Mouse (Mus musculus): ENCODE results near the gene Preb. TPM values are rescaled to one million over a fixed set of nuclear protein-coding genes. Genes with fewer than 3 reads are reported as not detected.

The Preb gene
- total and polyA plus RNA-seq, 3 experiments, result 35.4 to 82.7 (median 48.9) TPM

DNA sequence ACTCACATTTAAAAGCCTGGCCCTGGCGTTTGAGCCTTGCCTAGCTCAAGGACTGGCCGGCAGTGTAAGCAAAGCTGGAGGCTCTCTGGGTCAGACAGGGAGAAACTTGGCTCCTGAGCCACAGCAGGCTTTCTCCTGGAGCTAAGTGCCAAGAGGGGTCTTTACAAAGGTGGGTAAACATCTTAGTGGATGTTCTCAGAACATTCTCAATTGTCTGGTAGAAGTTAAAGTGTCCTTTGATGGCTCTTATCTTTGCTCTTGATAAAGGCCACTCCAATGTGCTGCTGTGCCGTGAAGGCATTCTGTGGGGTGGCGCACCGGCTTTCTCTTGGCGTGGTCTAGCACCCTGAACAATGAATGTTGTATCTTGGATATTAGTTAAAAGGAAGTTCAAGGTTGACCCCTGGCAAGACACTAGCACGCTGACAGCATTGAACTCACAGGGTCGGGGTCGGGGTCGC lies 37.5 kb downstream of the Preb start:
- H3K4me1 ChIP-seq (ENCODE audit: insufficient read depth, low read depth, low read length), result peaks cover 36% of the 10 kb centered on the region
- H3K27me3 ChIP-seq (ENCODE audit: insufficient read depth, low read length), result peaks cover 31% of the 10 kb centered on the region
- DNase-seq (ENCODE audit: low spot score) (no peak), ATAC-seq (ENCODE audit: extremely low read depth, insufficient number of reproducible peaks, low FRiP score, poor library complexity, severe bottlenecking) (no peak)
- H3K36me3 ChIP-seq (replicated peaks), result peaks cover 25% of the 10 kb centered on the region
- no peaks in the 10 kb centered on the region for H3K9me3 ChIP-seq (replicated peaks)
- TF ChIP-seq TAL1 (conservative IDR thresholded peaks at IDR 0.05; ENCODE audit: low read depth, low read length), result no peak
- no peak for TF ChIP-seq GATA2 (IDR thresholded peaks at IDR 0.05; ENCODE audit: borderline replicate concordance, low read depth, low read length)
- no peak for TF ChIP-seq CTCF (IDR thresholded peaks at IDR 0.05; ENCODE audit: low read depth, low read length)
- no peak for TF ChIP-seq POLR2AphosphoS5 (IDR thresholded peaks at IDR 0.05; ENCODE audit: insufficient replicate concordance, low read depth, low read length)
- TF ChIP-seq GATA1 (IDR thresholded peaks at IDR 0.05; ENCODE audit: borderline replicate concordance, low read length), result no peak
- H3K4me3 ChIP-seq (ENCODE audit: low read depth, low read length), result peak overlapping the region; percentile 78; the same call in 1 of the 2 replicates

DNA sequence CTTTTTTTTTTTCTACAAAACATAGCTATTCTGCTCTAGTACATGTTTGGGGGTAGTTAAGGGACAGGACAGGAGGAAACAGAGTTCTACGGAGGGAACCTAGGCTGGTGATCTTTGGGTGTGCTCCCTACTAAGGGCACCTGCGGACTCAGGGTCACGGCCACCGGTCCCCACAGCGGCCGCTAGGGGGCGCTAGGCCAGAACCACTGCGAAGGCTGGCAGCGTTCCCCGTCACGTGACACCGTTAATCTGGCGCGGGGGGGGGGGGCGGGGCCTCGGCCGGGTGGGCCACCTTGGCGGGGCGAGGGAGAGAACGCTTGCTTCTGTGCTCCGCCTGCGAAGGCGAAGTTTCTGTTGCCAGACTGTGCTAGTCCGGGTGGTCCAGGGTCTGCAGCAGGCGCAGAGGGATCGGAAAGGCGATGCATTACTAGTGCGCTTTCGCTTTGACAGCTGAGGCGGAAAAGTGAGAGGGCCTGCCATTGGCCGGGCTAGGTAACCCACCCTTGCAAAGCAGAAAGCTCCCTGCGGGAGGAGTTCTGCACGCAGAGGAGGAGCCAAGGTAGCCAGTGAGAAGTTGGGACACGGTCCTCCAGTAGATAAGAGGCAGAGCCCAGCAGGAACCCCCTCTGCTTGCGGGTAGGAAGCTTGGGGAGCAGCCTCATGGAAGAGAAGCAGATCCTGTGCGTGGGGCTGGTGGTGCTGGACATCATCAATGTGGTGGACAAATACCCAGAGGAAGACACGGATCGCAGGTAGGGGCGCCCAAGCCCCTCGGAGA lies 38.7 kb downstream of the Preb start, which contains the start of gene Khk:
Khk (plus strand) TSS at position 176 of the 778 bp plus-strand sequence.
- DNase-seq (ENCODE audit: low spot score), result peak; percentile 94
- Histone ChIP-seq H3K27me3 (ENCODE audit: insufficient read depth, low read length) (peaks cover 41% of the 10 kb centered on the region), H3K4me3 (ENCODE audit: low read depth, low read length) (peak within 1 kb of the TSS; percentile 78), H3K36me3 (replicated peaks) (peaks cover 19% of the 10 kb centered on the region), H3K4me1 (ENCODE audit: insufficient read depth, low read depth, low read length) (peaks cover 41% of the 10 kb centered on the region), H3K9me3 (replicated peaks) (no peaks in the 10 kb centered on the region)
- ATAC-seq (ENCODE audit: extremely low read depth, insufficient number of reproducible peaks, low FRiP score, poor library complexity, severe bottlenecking), result peak; percentile 99
- TF ChIP-seq GATA1 (IDR thresholded peaks at IDR 0.05; ENCODE audit: borderline replicate concordance, low read length), result no peak
- TF ChIP-seq GATA2 (IDR thresholded peaks at IDR 0.05; ENCODE audit: borderline replicate concordance, low read depth, low read length), result no peak
- no peak for TF ChIP-seq POLR2AphosphoS5 (IDR thresholded peaks at IDR 0.05; ENCODE audit: insufficient replicate concordance, low read depth, low read length)
- peak; percentile 68 for TF ChIP-seq CTCF (IDR thresholded peaks at IDR 0.05; ENCODE audit: low read depth, low read length)
- TF ChIP-seq TAL1 (conservative IDR thresholded peaks at IDR 0.05; ENCODE audit: low read depth, low read length), result no peak

DNA sequence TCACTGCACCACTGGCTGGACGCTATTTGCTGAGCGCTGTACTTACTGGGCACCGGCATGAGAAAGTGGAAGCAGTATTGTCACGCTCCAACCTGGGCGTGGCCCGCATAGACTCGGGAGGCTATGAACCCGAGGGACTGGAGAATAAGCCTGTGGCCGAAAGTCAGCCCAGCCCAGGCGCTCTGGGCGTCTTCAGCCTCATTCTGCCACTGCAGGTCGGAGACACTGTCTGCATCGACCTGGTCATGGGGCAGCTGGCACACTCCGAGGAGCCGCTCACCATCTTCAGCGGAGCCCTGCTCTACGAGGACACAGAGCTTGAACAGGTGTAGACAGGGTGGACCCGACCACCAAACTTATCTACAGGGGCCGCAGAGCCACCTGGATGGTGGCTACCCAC lies 39.5 kb downstream of the Preb start:
- ATAC-seq (ENCODE audit: extremely low read depth, insufficient number of reproducible peaks, low FRiP score, poor library complexity, severe bottlenecking) (no peak), DNase-seq (ENCODE audit: low spot score) (no peak)
- TF ChIP-seq GATA1 (IDR thresholded peaks at IDR 0.05; ENCODE audit: borderline replicate concordance, low read length) (no peak), CTCF (IDR thresholded peaks at IDR 0.05; ENCODE audit: low read depth, low read length) (no peak), GATA2 (IDR thresholded peaks at IDR 0.05; ENCODE audit: borderline replicate concordance, low read depth, low read length) (no peak)
- peaks cover 17% of the 10 kb centered on the region for H3K36me3 ChIP-seq (replicated peaks)
- no peaks in the 10 kb centered on the region for H3K9me3 ChIP-seq (replicated peaks)
- H3K4me3 ChIP-seq (ENCODE audit: low read depth, low read length), result peak overlapping the region; percentile 78
- H3K4me1 ChIP-seq (ENCODE audit: insufficient read depth, low read depth, low read length), result peaks cover 50% of the 10 kb centered on the region
- H3K27me3 ChIP-seq (ENCODE audit: insufficient read depth, low read length), result peaks cover 41% of the 10 kb centered on the region

DNA sequence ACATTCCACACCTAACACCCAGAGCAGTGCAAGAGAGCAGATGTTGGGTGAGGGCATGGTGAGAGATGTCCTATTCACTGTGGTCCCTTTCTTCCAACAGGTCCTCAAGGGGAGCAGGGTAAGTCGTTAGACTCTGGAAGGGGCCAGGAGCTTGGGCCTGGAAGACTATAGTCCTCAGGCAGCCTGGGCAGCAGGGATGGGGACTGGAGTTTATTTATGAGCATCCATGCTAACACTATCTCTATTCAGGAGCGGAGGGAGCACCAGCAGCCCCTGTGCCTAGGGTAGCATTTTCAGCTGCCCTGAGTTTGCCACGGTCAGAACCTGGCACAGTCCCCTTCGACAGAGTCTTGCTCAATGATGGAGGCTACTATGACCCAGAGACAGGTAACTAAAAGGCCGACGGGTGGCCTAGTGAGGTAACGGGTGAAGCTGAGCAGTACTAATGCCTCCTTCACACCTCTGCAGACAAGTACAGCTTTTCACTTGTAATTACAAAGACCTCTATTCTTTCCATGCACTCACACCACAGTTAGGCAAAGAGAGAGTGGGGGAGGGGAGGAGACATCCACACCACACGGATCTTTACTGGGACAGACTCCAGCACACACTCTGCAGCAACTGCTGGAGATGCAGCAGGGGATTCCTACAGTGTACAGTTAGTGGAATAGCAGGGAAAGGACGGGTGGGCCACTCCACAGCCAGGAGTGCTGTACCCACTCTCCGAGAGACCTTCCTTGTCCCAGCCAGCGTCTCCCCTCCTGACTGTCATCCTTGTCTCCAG lies 40.1 kb downstream of the Preb start:
- peaks cover 46% of the 10 kb centered on the region for H3K27me3 ChIP-seq (ENCODE audit: insufficient read depth, low read length)
- peaks cover 55% of the 10 kb centered on the region for H3K4me1 ChIP-seq (ENCODE audit: insufficient read depth, low read depth, low read length)
- TF ChIP-seq POLR2AphosphoS5 (IDR thresholded peaks at IDR 0.05; ENCODE audit: insufficient replicate concordance, low read depth, low read length) (no peak), CTCF (IDR thresholded peaks at IDR 0.05; ENCODE audit: low read depth, low read length) (no peak), TAL1 (conservative IDR thresholded peaks at IDR 0.05; ENCODE audit: low read depth, low read length) (no peak)
- no peak for DNase-seq (ENCODE audit: low spot score)
- peak overlapping the region; percentile 78; the same call in 1 of the 2 replicates for H3K4me3 ChIP-seq (ENCODE audit: low read depth, low read length)
- H3K36me3 ChIP-seq (replicated peaks), result peaks cover 12% of the 10 kb centered on the region
- ATAC-seq (ENCODE audit: extremely low read depth, insufficient number of reproducible peaks, low FRiP score, poor library complexity, severe bottlenecking), result no peak
- no peaks in the 10 kb centered on the region for H3K9me3 ChIP-seq (replicated peaks)

DNA sequence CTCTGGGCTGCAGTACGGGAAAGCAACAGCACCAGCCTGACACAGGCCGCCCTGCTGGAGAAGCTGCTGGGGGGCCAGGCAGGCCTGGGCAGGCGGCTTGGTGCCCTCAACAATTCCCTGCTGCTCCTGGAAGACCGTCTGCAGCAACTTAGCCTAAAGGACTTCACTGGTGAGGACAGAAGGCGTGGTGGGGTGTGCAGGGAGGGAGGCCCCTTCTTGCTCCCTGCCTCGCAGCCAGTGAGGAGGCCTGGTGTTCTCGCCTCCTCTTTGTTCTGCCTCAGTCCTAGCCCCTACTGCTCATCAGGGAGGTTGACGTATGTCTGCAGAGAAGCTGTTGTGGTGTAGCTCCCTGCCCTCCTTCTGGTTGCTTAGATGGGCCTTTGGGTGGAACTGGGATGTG lies 41.5 kb downstream of the Preb start:
- peaks cover 65% of the 10 kb centered on the region for H3K4me1 ChIP-seq (ENCODE audit: insufficient read depth, low read depth, low read length)
- no peak overlapping the region for H3K4me3 ChIP-seq (ENCODE audit: low read depth, low read length)
- no peaks in the 10 kb centered on the region for H3K36me3 ChIP-seq (replicated peaks)
- H3K27me3 ChIP-seq (ENCODE audit: insufficient read depth, low read length), result peaks cover 58% of the 10 kb centered on the region
- TF ChIP-seq GATA2 (IDR thresholded peaks at IDR 0.05; ENCODE audit: borderline replicate concordance, low read depth, low read length) (no peak), POLR2AphosphoS5 (IDR thresholded peaks at IDR 0.05; ENCODE audit: insufficient replicate concordance, low read depth, low read length) (no peak), GATA1 (IDR thresholded peaks at IDR 0.05; ENCODE audit: borderline replicate concordance, low read length) (no peak), TAL1 (conservative IDR thresholded peaks at IDR 0.05; ENCODE audit: low read depth, low read length) (no peak)
- no peaks in the 10 kb centered on the region for H3K9me3 ChIP-seq (replicated peaks)
- ATAC-seq (ENCODE audit: extremely low read depth, insufficient number of reproducible peaks, low FRiP score, poor library complexity, severe bottlenecking) (no peak), DNase-seq (ENCODE audit: low spot score) (no peak)

All from G1E (cell line).